Mouse (Mus musculus) heart, adult 2 months (tissue): Measurements from ENCODE around the gene Anks1b.

ENCODE experiments used
- CTCF ChIP-seq: fragments of 200-600 bp; IDR thresholded peaks from 2 replicates; pipeline ENCODE4 v1.8.1; 2022; ENCODE audit warnings: antibody characterized with exemption, mild to moderate bottlenecking, moderate library complexity
- POLR2A ChIP-seq: fragments of 200-500 bp; IDR thresholded peaks from 2 replicates; pipeline ENCODE4 v1.6.1; 2011; ENCODE audit warnings: mild to moderate bottlenecking, low read depth, low read length, control low read depth; ENCODE audit not compliant: insufficient read depth

- TF ChIP-seq CTCF, result no peak
- TF ChIP-seq POLR2A, result no peak
These were observed 884.5 kb downstream of the Anks1b start for GRCm38 (mm10) chr10:90757773-90758172.
